Mouse (Mus musculus) gastrocnemius, postnatal 14 days (tissue): Measurements from ENCODE around the gene Mrps7. TPM values are rescaled to one million over a fixed set of nuclear protein-coding genes. Genes with fewer than 3 reads are reported as not detected.
A peak's percentile ranks its signal among the peaks of the same experiment; 100 is the strongest.

ENCODE experiments used
- DNase-seq: peaks from one replicate; pipeline ENCODE4 v3.0.0; 2021; ENCODE audit warnings: mixed read lengths
- intact Hi-C: fragments of 180-260 bp; cut with DNase I; formaldehyde crosslinking; loops from one replicate; pipeline ENCODE4 v1.15.1; 2025; ENCODE audit warnings: low total_unique reads
- total RNA-seq, 2 experiments: library from RNA; stranded (reverse); gene quantifications; 2 replicates each; pipeline ENCODE4 v1.2.3; 2021

Gene Mrps7
- total RNA-seq, 2 experiments from 2014 or later = 63.6 to 65.4 TPM

- DNase-seq = peak; percentile 58
- intact Hi-C loops = no loop called here
Measured at GRCm38 (mm10) chr11:115625877-115626276, 22.2 kb downstream of the Mrps7 start.

GRCm38 (mm10) chr11:115626824-115627616, 23.3 kb downstream of the Mrps7 start:
- intact Hi-C loops = no loop called here

GRCm38 (mm10) chr11:115627705-115628464, 24.2 kb downstream of the Mrps7 start, which contains the start of gene Slc25a19:
Slc25a19 (minus strand) TSS chr11:115628295.
- intact Hi-C loops = no loop called here
- DNase-seq = peak; percentile 99

More at GRCm38 (mm10) chr11:115626824-115627616, 23.3 kb downstream of the Mrps7 start:
- no peak for DNase-seq

GRCm38 (mm10) chr11:115628465-115629101, 24.9 kb downstream of the Mrps7 start:
- intact Hi-C loops = no loop called here
- no peak for DNase-seq

GRCm38 (mm10) chr11:115629734-115630531, 26.2 kb downstream of the Mrps7 start:
- DNase-seq = no peak
- intact Hi-C loops = no loop called here

GRCm38 (mm10) chr11:115630532-115631504, 27.1 kb downstream of the Mrps7 start:
- intact Hi-C loops = no loop called here
- no peak for DNase-seq

- intact Hi-C loops = no loop called here
- DNase-seq = no peak
Measured at GRCm38 (mm10) chr11:115631505-115631890, 27.8 kb downstream of the Mrps7 start.

GRCm38 (mm10) chr11:115632247-115632646, 28.5 kb downstream of the Mrps7 start:
- intact Hi-C loops = no loop called here
- DNase-seq = no peak

GRCm38 (mm10) chr11:115632862-115633261, 29.1 kb downstream of the Mrps7 start:
- DNase-seq = no peak
- intact Hi-C loops = no loop called here

- intact Hi-C loops = no loop called here
- DNase-seq = no peak
Measured at GRCm38 (mm10) chr11:115634109-115634508, 30.4 kb downstream of the Mrps7 start.

- no peak for DNase-seq
- intact Hi-C loops = no loop called here
Measured at GRCm38 (mm10) chr11:115635041-115635440, 31.3 kb downstream of the Mrps7 start.

- DNase-seq = no peak
- intact Hi-C loops = no loop called here
Measured at GRCm38 (mm10) chr11:115635484-115635883, 31.8 kb downstream of the Mrps7 start.

GRCm38 (mm10) chr11:115636960-115637359, 33.2 kb downstream of the Mrps7 start:
- no peak for DNase-seq
- intact Hi-C loops = no loop called here

- intact Hi-C loops = no loop called here
- DNase-seq = no peak
Measured at GRCm38 (mm10) chr11:115638498-115639409, 35.0 kb downstream of the Mrps7 start.

GRCm38 (mm10) chr11:115639540-115639939, 35.8 kb downstream of the Mrps7 start:
- no peak for DNase-seq
- intact Hi-C loops = no loop called here

GRCm38 (mm10) chr11:115640311-115640828, 36.6 kb downstream of the Mrps7 start:
- intact Hi-C loops = loop anchor here (10.0 kb wide), 1 partner anchor 174 kb away; the partner anchor contains the start of genes Caskin2 and Tsen54
- no peak for DNase-seq
